8 mouse cellular contexts compared by ENCODE assay signal in genomic region chr7:143951172-143951571, GRCm38 (mm10). TPM values are rescaled to one million over a fixed set of nuclear protein-coding genes. Genes with fewer than 3 reads are reported as not detected.
DNase-seq lines count a peak whose midpoint lies in the region; ATAC-seq and TF ChIP-seq lines count a peak whose summit lies in the region.
"Had no signal": no experiment of that assay in that cellular context is flagged by ENCODE, and none has a peak within 500 bp of the region (broad histone marks: within the 10 kb centered on the region; RNA-seq: fewer than 3 reads in every experiment).

No protein-coding gene starts in this region.

- no peak overlapping the region for H3K4me2 ChIP-seq in liver, embryonic 14.5 days (ENCODE audit: low read depth)
- no peak overlapping the region for H3K4me2 ChIP-seq in liver, embryonic 12.5 days
- H3K4me2 ChIP-seq in kidney, embryonic 15.5 days = no peak overlapping the region
- H3K4me2 ChIP-seq in hindbrain, embryonic 16.5 days (ENCODE audit: low read length) = no peak overlapping the region

- no peak overlapping the region for H3K9ac ChIP-seq in liver, embryonic 14.5 days (replicated peaks)
- H3K9ac ChIP-seq in liver, embryonic 12.5 days = no peak overlapping the region
- no peak overlapping the region for H3K9ac ChIP-seq in kidney, embryonic 15.5 days
- H3K9ac ChIP-seq in hindbrain, embryonic 16.5 days (ENCODE audit: low read depth, low read length) = no peak overlapping the region

- H3K27me3 ChIP-seq in liver, embryonic 14.5 days (ENCODE audit: control insufficient read depth, insufficient read depth, low read length) = no peaks in the 10 kb centered on the region
- H3K27me3 ChIP-seq in liver, embryonic 12.5 days (replicated peaks) = peaks cover 13% of the 10 kb centered on the region
- H3K27me3 ChIP-seq in kidney, embryonic 15.5 days = no peaks in the 10 kb centered on the region
- no peaks in the 10 kb centered on the region for H3K27me3 ChIP-seq in hindbrain, embryonic 16.5 days (replicated peaks; ENCODE audit: control insufficient read depth, insufficient read depth, low read length)

- H3K36me3 ChIP-seq in liver, embryonic 14.5 days (replicated peaks; ENCODE audit: control insufficient read depth, insufficient read depth, low read depth) = no peaks in the 10 kb centered on the region
- no peaks in the 10 kb centered on the region for H3K36me3 ChIP-seq in liver, embryonic 12.5 days
- no peaks in the 10 kb centered on the region for H3K36me3 ChIP-seq in kidney, embryonic 15.5 days
- no peaks in the 10 kb centered on the region for H3K36me3 ChIP-seq in hindbrain, embryonic 16.5 days (ENCODE audit: control insufficient read depth, insufficient read depth, low read length)

- no peak for TF ChIP-seq EP300 in liver, embryonic 14.5 days (IDR thresholded peaks at IDR 0.05; ENCODE audit: low read depth)

- 17% methylated on average over 2 of the region's 2 CpGs for WGBS in liver, embryonic 14.5 days (ENCODE audit: insufficient replicate concordance)
- WGBS in liver, embryonic 12.5 days (ENCODE audit: insufficient replicate concordance) = 21% methylated on average over 2 of the region's 2 CpGs
- 35% methylated on average over 2 of the region's 2 CpGs for WGBS in kidney, embryonic 15.5 days
- 15% methylated on average over 2 of the region's 2 CpGs for WGBS in hindbrain, embryonic 16.5 days

- no peak overlapping the region for H3K27ac ChIP-seq in liver, embryonic 14.5 days
- no peak overlapping the region for H3K27ac ChIP-seq in liver, embryonic 12.5 days
- no peak overlapping the region for H3K27ac ChIP-seq in kidney, embryonic 15.5 days
- H3K27ac ChIP-seq in hindbrain, embryonic 16.5 days (ENCODE audit: low read depth, low read length) = no peak overlapping the region

- peak; percentile 37; the same call in 1 of the 2 replicates for TF ChIP-seq CTCF in liver, embryonic 14.5 days (IDR thresholded peaks at IDR 0.05; ENCODE audit: low read depth)

- H3K9me3 ChIP-seq in liver, embryonic 14.5 days (ENCODE audit: control insufficient read depth, low read length) = no peaks in the 10 kb centered on the region
- H3K9me3 ChIP-seq in liver, embryonic 12.5 days (replicated peaks) = 0 out of 2 replicates have a peak, but pooled peaks cover 3% of the 10 kb centered on the region
- no peaks in the 10 kb centered on the region for H3K9me3 ChIP-seq in kidney, embryonic 15.5 days (replicated peaks)
- H3K9me3 ChIP-seq in hindbrain, embryonic 16.5 days (ENCODE audit: control insufficient read depth, low read length) = no peaks in the 10 kb centered on the region

- no peak for ATAC-seq in liver, embryonic 14.5 days (ENCODE audit: insufficient read depth)
- ATAC-seq in liver, embryonic 12.5 days = no peak
- ATAC-seq in kidney, embryonic 15.5 days (replicated peaks; ENCODE audit: low FRiP score) = peak; percentile 62
- ATAC-seq in megakaryocyte progenitor cell, adult 5-6 weeks (replicated peaks; ENCODE audit: poor library complexity) = 0 out of 2 replicates have a peak, but pooled peaks have one; percentile 26
- ATAC-seq in hindbrain, embryonic 16.5 days = no peak

- DNase-seq in liver, embryonic 14.5 days (ENCODE audit: low read depth in 3 of 3, low spot score in 3 of 3) = no peak
- peak; percentile 72 for DNase-seq in adrenal gland, postnatal 14 days
- DNase-seq in ovary, postnatal 10 days (ENCODE audit: low spot score) = no peak

- no peak overlapping the region for H3K4me3 ChIP-seq in liver, embryonic 14.5 days (ENCODE audit: insufficient read depth in 1 of 2, low read depth in 2 of 2, low read length in 2 of 2)
- H3K4me3 ChIP-seq in liver, embryonic 12.5 days = no peak overlapping the region
- no peak overlapping the region for H3K4me3 ChIP-seq in kidney, embryonic 15.5 days (replicated peaks)
- H3K4me3 ChIP-seq in hindbrain, embryonic 16.5 days (ENCODE audit: low read length) = no peak overlapping the region
- H3K4me3 ChIP-seq: megakaryocyte, embryonic 14.5 days had no signal

- no peaks in the 10 kb centered on the region for H3K4me1 ChIP-seq in liver, embryonic 14.5 days (replicated peaks; ENCODE audit: control insufficient read depth in 2 of 2, insufficient read depth in 2 of 2, low read length in 1 of 2)
- no peaks in the 10 kb centered on the region for H3K4me1 ChIP-seq in liver, embryonic 12.5 days
- H3K4me1 ChIP-seq in kidney, embryonic 15.5 days = 0 out of 2 replicates have a peak, but pooled peaks cover 3% of the 10 kb centered on the region
- H3K4me1 ChIP-seq in hindbrain, embryonic 16.5 days (ENCODE audit: control insufficient read depth, insufficient read depth, low read depth, low read length) = no peaks in the 10 kb centered on the region

RNA-seq across cellular contexts. Expression of gene Shank2, which starts 50.6 kb away (rescaled TPM):
- polyA plus RNA-seq in liver, embryonic 14.5 days (2012; rRNA removed) = 0.35 and 0.47 TPM in 2 replicates
- polyA plus RNA-seq in liver, embryonic 14.5 days (2014; fragmentation: Nextera tagmentation; extraction: Ambion mirVana) = 0.17 and 0.27 TPM in 2 replicates
- polyA plus RNA-seq in liver, embryonic 12.5 days (2016; fragmentation: Nextera tagmentation; extraction: Ambion mirVana) = 0.31 and 0.48 TPM in 2 replicates
- total RNA-seq in adrenal gland, postnatal 14 days (2021) = 3.8 and 5.6 TPM in 2 replicates
- polyA plus RNA-seq in kidney, embryonic 15.5 days (2015; fragmentation: Nextera tagmentation; extraction: Ambion mirVana) = 2.6 and 2.7 TPM in 2 replicates
- total RNA-seq in megakaryocyte progenitor cell, adult 5-6 weeks (2015) = not detected in 2 replicates
- not detected in 2 replicates for total RNA-seq in megakaryocyte progenitor cell, adult 5-6 weeks (2017)
- 8.9 and 9.0 TPM in 2 replicates for polyA plus RNA-seq in hindbrain, embryonic 16.5 days (2015; fragmentation: Nextera tagmentation; extraction: Ambion mirVana)

Comparison
In these comparisons a context has a peak if more than half of its experiments do, and no peak if none do; other contexts are left out.
1. ATAC-seq: peak in kidney, embryonic 15.5 days (single experiment) and megakaryocyte progenitor cell, adult 5-6 weeks (single experiment); none in liver, embryonic 14.5 days (single experiment), liver, embryonic 12.5 days (single experiment) and hindbrain, embryonic 16.5 days (single experiment).